Comparison of ENCODE assay signal across 26 mouse cellular contexts in the genomic region with DNA sequence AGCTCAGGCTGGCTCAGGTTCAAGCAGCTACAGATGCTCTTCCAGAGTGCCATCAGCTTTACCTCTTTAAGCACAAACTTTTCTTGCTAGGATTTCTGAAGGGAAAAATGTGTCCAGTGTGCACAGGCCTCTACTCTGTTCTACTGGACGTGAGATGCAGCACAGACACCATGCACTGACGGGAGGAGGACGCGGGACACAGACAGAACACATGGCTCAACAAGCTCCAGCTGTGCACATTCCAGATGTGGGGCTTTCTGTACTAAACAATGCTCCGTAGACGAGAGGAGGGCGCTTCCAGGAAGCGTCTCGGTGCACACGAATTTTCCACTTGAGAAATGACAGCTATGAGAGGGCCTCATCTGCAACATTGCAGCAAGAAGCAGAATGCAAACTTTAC. TPM values are rescaled to one million over a fixed set of nuclear protein-coding genes. Genes with fewer than 3 reads are reported as not detected.
"Had no signal": no experiment of that assay in that cellular context is flagged by ENCODE, and none has a peak within 500 bp of the region (broad histone marks: within the 10 kb centered on the region; RNA-seq: fewer than 3 reads in every experiment).

No protein-coding gene starts in this region.

- ATAC-seq: forebrain, postnatal 0 days; hindbrain, postnatal 0 days; liver, embryonic 12.5 days had no signal

- H3K9ac ChIP-seq: forebrain, postnatal 0 days; heart, embryonic 13.5 days; heart, embryonic 15.5 days; hindbrain, embryonic 13.5 days; hindbrain, embryonic 15.5 days; limb, embryonic 13.5 days; limb, embryonic 15.5 days; liver, embryonic 12.5 days; liver, embryonic 14.5 days had no signal

- H3K27me3 ChIP-seq: heart, embryonic 13.5 days; heart, embryonic 15.5 days; hindbrain, embryonic 13.5 days; hindbrain, embryonic 15.5 days; limb, embryonic 13.5 days; limb, embryonic 15.5 days; liver, embryonic 12.5 days had no signal

- H3K9me3 ChIP-seq: heart, embryonic 13.5 days; heart, embryonic 15.5 days; hindbrain, embryonic 13.5 days; hindbrain, embryonic 15.5 days; limb, embryonic 13.5 days; limb, embryonic 15.5 days; liver, embryonic 12.5 days had no signal

- H3K4me2 ChIP-seq: heart, embryonic 11.5 days; heart, embryonic 13.5 days; heart, embryonic 15.5 days; hindbrain, embryonic 13.5 days; hindbrain, embryonic 15.5 days; limb, embryonic 13.5 days; limb, embryonic 15.5 days; liver, embryonic 12.5 days had no signal

- H3K4me3 ChIP-seq: heart, adult 2 months; heart, embryonic 13.5 days; heart, embryonic 15.5 days; hindbrain, embryonic 13.5 days; hindbrain, embryonic 15.5 days; limb, embryonic 13.5 days; limb, embryonic 15.5 days; liver, embryonic 12.5 days had no signal

- H3K27ac ChIP-seq: heart, adult 2 months; heart, embryonic 13.5 days; heart, embryonic 15.5 days; hindbrain, embryonic 13.5 days; hindbrain, embryonic 15.5 days; hindbrain, postnatal 0 days; kidney, postnatal 0 days; limb, embryonic 13.5 days; limb, embryonic 15.5 days; liver, embryonic 12.5 days; liver, embryonic 14.5 days had no signal

- DNase-seq: forebrain, postnatal 0 days; gastrocnemius, postnatal 14 days; gastrocnemius, postnatal 36 days; heart, adult 11 months; heart, adult 2 months; heart, postnatal 14 days; heart, postnatal 36 days; kidney, adult 11 months; kidney, adult 8-10 months; kidney, postnatal 14 days; kidney, postnatal 36 days; layer of hippocampus, adult 9-11 months; layer of hippocampus, postnatal 36 days; left cerebral cortex, postnatal 4 days had no signal

RNA-seq across cellular contexts. Expression of a gene that starts 45.9 kb away (rescaled TPM):
- polyA plus RNA-seq: liver, adult 2 months; liver, embryonic 12.5 days; liver, embryonic 14.5 days had no signal
